Mouse (Mus musculus): Measurements from ENCODE around the gene Olfr1410. TPM values are rescaled to one million over a fixed set of nuclear protein-coding genes. Genes with fewer than 3 reads are reported as not detected.
A peak's percentile ranks its signal among the peaks of the same experiment; 100 is the strongest.

Gene Olfr1410
- total and polyA plus RNA-seq, 2 experiments from 2014 or later, result not detected

DNA sequence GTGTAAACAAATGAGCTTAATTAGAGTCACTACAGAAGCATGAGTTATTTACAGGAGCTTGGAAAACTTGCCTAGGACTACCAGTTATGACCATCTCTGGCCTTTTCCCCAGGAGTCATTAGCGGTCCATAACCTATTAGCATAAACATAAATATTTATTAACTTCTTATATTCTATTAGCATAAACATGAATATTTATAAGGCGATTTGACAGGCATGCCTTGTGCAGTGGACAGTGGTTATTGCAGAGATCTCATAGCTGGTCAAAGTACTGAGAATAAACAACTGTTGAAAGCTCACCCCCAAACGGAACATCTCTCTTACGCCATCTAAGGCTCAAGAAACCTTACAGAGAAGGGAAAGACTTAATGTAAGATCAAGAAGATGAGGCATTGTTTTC lies 7.6 kb downstream of the Olfr1410 start:
- H3K4me3 ChIP-seq (ENCODE audit: low read depth, low read length), result no peak overlapping the region
- no peak for TF ChIP-seq CTCF (IDR thresholded peaks at IDR 0.05; ENCODE audit: low read depth)
- no peak overlapping the region for H3K27ac ChIP-seq (ENCODE audit: low read depth, low read length)
- DNase-seq (no peak), ATAC-seq (no peak)
- H3K9ac ChIP-seq, result no peak overlapping the region
- no peaks in the 10 kb centered on the region for H3K36me3 ChIP-seq (ENCODE audit: insufficient read depth)
- H3K4me2 ChIP-seq (ENCODE audit: low read depth), result no peak overlapping the region
- H3K4me1 ChIP-seq (ENCODE audit: insufficient read depth), result no peaks in the 10 kb centered on the region
- WGBS, result 27% methylated on average over 4 of the region's 4 CpGs
- no peaks in the 10 kb centered on the region for H3K27me3 ChIP-seq (ENCODE audit: insufficient read depth, low read length)
- H3K9me3 ChIP-seq (ENCODE audit: low read length), result no peaks in the 10 kb centered on the region

DNA sequence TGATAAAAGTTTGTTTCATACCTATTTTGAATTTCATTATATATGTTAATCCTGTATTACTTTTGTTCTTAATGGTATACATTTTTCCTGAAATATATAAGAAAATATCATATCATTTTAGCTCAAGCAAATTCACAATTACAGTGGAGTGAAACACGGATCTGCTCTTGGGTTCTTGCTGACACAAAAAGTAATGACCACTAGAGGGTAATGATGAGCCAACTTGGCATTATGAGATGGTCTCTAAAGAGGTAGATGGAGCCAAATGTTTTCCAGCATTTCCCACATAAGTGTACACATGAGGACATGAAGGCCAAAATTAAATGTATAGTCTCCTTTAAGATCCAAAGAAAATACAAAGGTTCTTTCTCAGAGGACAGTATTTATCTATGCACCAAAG lies 8.9 kb downstream of the Olfr1410 start:
- Histone ChIP-seq H3K9me3 (ENCODE audit: low read length) (no peaks in the 10 kb centered on the region), H3K4me1 (ENCODE audit: insufficient read depth) (no peaks in the 10 kb centered on the region), H3K36me3 (ENCODE audit: insufficient read depth) (no peaks in the 10 kb centered on the region), H3K27ac (ENCODE audit: low read depth, low read length) (no peak overlapping the region), H3K4me3 (ENCODE audit: low read depth, low read length) (no peak overlapping the region), H3K4me2 (ENCODE audit: low read depth) (no peak overlapping the region), H3K27me3 (ENCODE audit: insufficient read depth, low read length) (no peaks in the 10 kb centered on the region), H3K9ac (no peak overlapping the region)
- ATAC-seq (no peak; the same call in 1 of the 2 replicates), DNase-seq (peak; percentile 61)
- 13% methylated on average over 1 of the region's 1 CpGs for WGBS
- peak; percentile 73 for TF ChIP-seq CTCF (IDR thresholded peaks at IDR 0.05; ENCODE audit: low read depth)

DNA sequence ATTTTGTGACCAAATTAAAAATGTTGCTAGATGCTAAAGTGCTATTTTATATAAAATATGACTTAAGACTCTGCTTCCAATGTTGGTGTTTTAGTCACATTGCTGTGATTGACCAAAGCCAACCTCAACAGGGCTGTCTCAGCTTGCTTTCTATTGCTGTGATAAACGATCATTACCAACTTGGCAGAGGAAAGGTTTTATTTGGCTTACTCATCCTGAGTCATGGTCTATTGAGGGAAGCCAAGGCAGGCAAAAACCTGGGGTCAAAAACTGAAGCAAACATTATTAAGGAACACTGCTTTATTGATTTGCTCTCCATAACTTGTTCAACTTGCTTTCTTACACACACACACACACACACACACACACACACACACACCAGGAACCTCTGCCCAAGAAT lies 10.5 kb downstream of the Olfr1410 start:
- DNase-seq (no peak), ATAC-seq (no peak)
- H3K4me2 ChIP-seq (ENCODE audit: low read depth), result no peak overlapping the region
- H3K9me3 ChIP-seq (ENCODE audit: low read length), result no peaks in the 10 kb centered on the region
- no peaks in the 10 kb centered on the region for H3K4me1 ChIP-seq (ENCODE audit: insufficient read depth)
- H3K36me3 ChIP-seq (ENCODE audit: insufficient read depth), result no peaks in the 10 kb centered on the region
- 71% methylated on average over 1 of the region's 1 CpGs for WGBS
- no peak overlapping the region for H3K27ac ChIP-seq (ENCODE audit: low read depth, low read length)
- TF ChIP-seq CTCF (IDR thresholded peaks at IDR 0.05; ENCODE audit: low read depth), result no peak
- no peak overlapping the region for H3K9ac ChIP-seq
- no peaks in the 10 kb centered on the region for H3K27me3 ChIP-seq (ENCODE audit: insufficient read depth, low read length)
- H3K4me3 ChIP-seq (ENCODE audit: low read depth, low read length), result no peak overlapping the region

DNA sequence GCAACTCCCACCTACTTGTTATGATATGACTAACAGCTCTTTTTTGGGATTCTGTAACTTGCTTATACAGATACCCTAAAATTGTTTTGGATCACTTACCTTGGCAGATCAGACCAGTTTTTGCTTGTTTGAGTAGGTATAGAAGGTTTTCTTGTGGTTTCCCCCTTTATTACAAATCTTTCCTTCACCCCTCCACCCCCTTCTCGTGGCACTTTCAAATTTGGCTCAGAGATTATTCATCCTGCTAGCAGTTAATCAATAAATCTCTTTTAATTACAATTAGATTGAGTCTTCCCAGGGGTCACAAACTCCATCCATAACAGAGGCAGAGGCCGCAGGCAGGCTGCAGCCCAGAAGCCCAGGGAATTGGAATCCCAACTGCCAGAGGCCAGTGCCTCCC lies 11.9 kb downstream of the Olfr1410 start, which contains the start of gene Olfr12:
Gene Olfr12, plus strand, starts transcription at position 301 of the 400 bp plus-strand sequence.
- H3K36me3 ChIP-seq (ENCODE audit: insufficient read depth), result no peaks in the 10 kb centered on the region
- ATAC-seq (no peak), DNase-seq (no peak)
- no peak within 1 kb of the TSS for H3K4me2 ChIP-seq (ENCODE audit: low read depth)
- H3K9me3 ChIP-seq (ENCODE audit: low read length), result no peaks in the 10 kb centered on the region
- no peak within 1 kb of the TSS for H3K27ac ChIP-seq (ENCODE audit: low read depth, low read length)
- H3K4me3 ChIP-seq (ENCODE audit: low read depth, low read length), result no peak within 1 kb of the TSS
- H3K9ac ChIP-seq, result no peak within 1 kb of the TSS
- WGBS, result 66% methylated on average over 2 of the region's 2 CpGs
- no peaks in the 10 kb centered on the region for H3K27me3 ChIP-seq (ENCODE audit: insufficient read depth, low read length)
- H3K4me1 ChIP-seq (ENCODE audit: insufficient read depth), result no peaks in the 10 kb centered on the region
- TF ChIP-seq CTCF (IDR thresholded peaks at IDR 0.05; ENCODE audit: low read depth), result no peak

DNA sequence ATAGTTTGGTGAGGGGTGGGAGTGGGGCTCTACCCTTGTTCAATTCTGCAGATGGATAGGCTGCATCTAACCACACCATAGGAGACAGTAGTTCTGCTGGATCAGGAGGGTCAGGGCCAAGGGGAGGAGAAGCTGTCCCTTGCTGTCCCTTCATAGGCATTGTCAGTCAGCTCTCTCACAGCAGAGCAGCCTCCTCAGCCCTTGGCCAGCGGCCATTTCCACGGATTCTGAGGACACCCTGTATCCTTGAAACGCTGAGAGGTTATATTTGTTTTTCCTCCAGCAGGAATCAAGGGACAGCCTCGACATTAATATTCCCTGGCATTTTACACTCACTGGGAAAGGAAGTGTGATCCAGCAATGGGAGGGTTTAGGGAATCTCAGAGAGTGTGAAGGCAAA lies 12.8 kb downstream of the Olfr1410 start:
- H3K4me1 ChIP-seq (ENCODE audit: insufficient read depth), result no peaks in the 10 kb centered on the region
- no peak for DNase-seq
- H3K27me3 ChIP-seq (ENCODE audit: insufficient read depth, low read length), result no peaks in the 10 kb centered on the region
- 72% methylated on average over 4 of the region's 4 CpGs for WGBS
- no peak overlapping the region for H3K4me2 ChIP-seq (ENCODE audit: low read depth)
- H3K4me3 ChIP-seq (ENCODE audit: low read depth, low read length), result no peak overlapping the region
- no peak for ATAC-seq
- H3K36me3 ChIP-seq (ENCODE audit: insufficient read depth), result no peaks in the 10 kb centered on the region
- TF ChIP-seq CTCF (IDR thresholded peaks at IDR 0.05; ENCODE audit: low read depth), result no peak
- H3K27ac ChIP-seq (ENCODE audit: low read depth, low read length), result no peak overlapping the region
- H3K9ac ChIP-seq, result no peak overlapping the region
- H3K9me3 ChIP-seq (ENCODE audit: low read length), result no peaks in the 10 kb centered on the region

DNA sequence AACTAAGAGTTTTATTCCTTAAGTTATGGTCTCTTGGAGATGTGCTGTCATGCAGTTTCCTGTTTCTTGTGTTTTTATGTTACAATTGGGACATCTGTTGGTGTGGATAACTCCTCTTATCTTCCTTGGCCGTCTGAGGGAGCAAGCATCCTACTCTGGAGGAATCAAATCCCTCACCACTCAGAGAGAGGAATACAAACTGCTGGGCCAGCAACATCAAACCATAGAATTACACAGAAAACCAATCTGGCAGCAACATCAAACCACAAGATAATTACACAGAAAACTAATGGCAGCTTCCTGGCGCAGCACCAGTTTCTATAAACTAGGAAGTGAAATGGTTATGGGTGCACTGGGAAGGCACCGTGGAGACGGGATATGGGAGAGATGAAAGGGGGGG lies 22.6 kb downstream of the Olfr1410 start:
- H3K27ac ChIP-seq (ENCODE audit: low read depth, low read length), result no peak overlapping the region
- H3K4me2 ChIP-seq (ENCODE audit: low read depth), result no peak overlapping the region
- no peak for ATAC-seq
- H3K9me3 ChIP-seq (ENCODE audit: low read length), result no peaks in the 10 kb centered on the region
- no peaks in the 10 kb centered on the region for H3K36me3 ChIP-seq (ENCODE audit: insufficient read depth)
- no peak overlapping the region for H3K4me3 ChIP-seq (ENCODE audit: low read depth, low read length)
- no peak for DNase-seq
- H3K4me1 ChIP-seq (ENCODE audit: insufficient read depth), result no peaks in the 10 kb centered on the region
- H3K9ac ChIP-seq, result no peak overlapping the region
- 52% methylated on average over 4 of the region's 4 CpGs for WGBS
- no peak for TF ChIP-seq CTCF (IDR thresholded peaks at IDR 0.05; ENCODE audit: low read depth)
- no peaks in the 10 kb centered on the region for H3K27me3 ChIP-seq (ENCODE audit: insufficient read depth, low read length)

DNA sequence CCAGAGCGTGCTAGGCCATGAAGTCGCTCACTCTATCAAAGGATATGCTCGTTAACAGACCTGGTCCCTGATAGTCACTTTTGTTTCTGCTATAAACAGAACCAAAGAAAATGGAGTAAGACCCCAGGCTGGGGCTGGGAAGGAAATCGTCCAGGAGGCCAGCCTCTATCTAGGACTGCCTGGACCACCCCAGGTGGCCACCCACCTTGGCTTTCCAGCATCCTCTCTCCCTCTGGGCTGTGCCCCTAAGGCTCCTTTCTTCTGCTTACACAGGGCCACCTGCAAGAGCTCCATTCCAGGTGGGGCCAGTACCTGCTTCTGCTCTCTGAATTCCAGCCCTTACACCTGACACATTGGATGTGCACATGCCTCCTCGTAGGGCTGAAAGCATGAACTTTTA lies 26.6 kb downstream of the Olfr1410 start:
- H3K9me3 ChIP-seq (ENCODE audit: low read length), result no peaks in the 10 kb centered on the region
- no peak for DNase-seq
- no peaks in the 10 kb centered on the region for H3K4me1 ChIP-seq (ENCODE audit: insufficient read depth)
- ATAC-seq, result no peak
- no peaks in the 10 kb centered on the region for H3K27me3 ChIP-seq (ENCODE audit: insufficient read depth, low read length)
- no peak overlapping the region for H3K9ac ChIP-seq
- no peak overlapping the region for H3K4me2 ChIP-seq (ENCODE audit: low read depth)
- no peak for TF ChIP-seq CTCF (IDR thresholded peaks at IDR 0.05; ENCODE audit: low read depth)
- peaks cover 15% of the 10 kb centered on the region for H3K36me3 ChIP-seq (ENCODE audit: insufficient read depth)
- no peak overlapping the region for H3K4me3 ChIP-seq (ENCODE audit: low read depth, low read length)
- WGBS, result 51% methylated on average over 5 of the region's 5 CpGs
- H3K27ac ChIP-seq (ENCODE audit: low read depth, low read length), result no peak overlapping the region

DNA sequence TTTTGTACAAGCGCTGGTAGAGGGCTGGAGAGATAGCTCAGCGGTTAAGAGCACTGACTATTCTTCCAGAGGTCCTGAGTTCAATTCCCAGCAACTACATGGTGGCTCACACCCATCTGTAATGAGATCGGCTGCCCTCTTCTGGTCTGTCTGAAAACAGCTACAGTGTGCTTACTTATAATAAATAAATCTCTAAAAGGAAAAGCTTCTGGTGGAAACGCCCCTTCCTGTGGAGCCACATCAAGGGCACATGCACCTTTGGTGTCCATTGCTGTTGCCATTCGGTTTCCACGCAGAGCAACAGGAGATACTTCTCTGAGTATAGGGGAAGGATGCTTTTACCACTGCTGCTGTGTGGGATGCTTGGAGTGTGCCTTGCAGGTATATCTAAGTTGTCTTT lies 27.4 kb downstream of the Olfr1410 start:
- H3K27ac ChIP-seq (ENCODE audit: low read depth, low read length), result no peak overlapping the region
- peaks cover 23% of the 10 kb centered on the region for H3K36me3 ChIP-seq (ENCODE audit: insufficient read depth)
- WGBS, result 67% methylated on average over 6 of the region's 6 CpGs
- no peak overlapping the region for H3K9ac ChIP-seq
- H3K4me3 ChIP-seq (ENCODE audit: low read depth, low read length), result no peak overlapping the region
- ATAC-seq, result no peak
- no peaks in the 10 kb centered on the region for H3K27me3 ChIP-seq (ENCODE audit: insufficient read depth, low read length)
- H3K4me1 ChIP-seq (ENCODE audit: insufficient read depth), result no peaks in the 10 kb centered on the region
- H3K4me2 ChIP-seq (ENCODE audit: low read depth), result no peak overlapping the region
- H3K9me3 ChIP-seq (ENCODE audit: low read length), result no peaks in the 10 kb centered on the region
- TF ChIP-seq CTCF (IDR thresholded peaks at IDR 0.05; ENCODE audit: low read depth), result 0 out of 2 replicates have a peak, but pooled peaks have one; percentile 9
- no peak for DNase-seq
